Mouse (Mus musculus): ENCODE measurements around the gene Tmem89. TPM values are rescaled to one million over a fixed set of nuclear protein-coding genes. Genes with fewer than 3 reads are reported as not detected.

Gene Tmem89
- not detected in 2 replicates for polyA plus RNA-seq (2015; fragmentation: Nextera tagmentation; extraction: Ambion mirVana)

GRCm38 (mm10) chr9:108914491-108914890, at the start of gene Tmem89:
Tmem89 (plus strand) TSS chr9:108914619.
- H3K4me3 ChIP-seq (ENCODE audit: low read depth, low read length): no peak within 1 kb of the TSS
- H3K9me3 ChIP-seq (replicated peaks; ENCODE audit: control insufficient read depth, low read length, poor library complexity, severe bottlenecking): no peaks in the 10 kb centered on the region
- no peak within 1 kb of the TSS for H3K9ac ChIP-seq (ENCODE audit: low read depth, low read length)
- peak; percentile 81 for ATAC-seq
- no peaks in the 10 kb centered on the region for H3K36me3 ChIP-seq (ENCODE audit: control insufficient read depth, insufficient read depth, low read length)
- 63% methylated on average over 6 of the region's 6 CpGs for whole genome bisulfite sequencing
- no peak within 1 kb of the TSS for H3K27ac ChIP-seq (ENCODE audit: low read length)
- no peak within 1 kb of the TSS for H3K4me2 ChIP-seq (ENCODE audit: low read length)
- H3K27me3 ChIP-seq (ENCODE audit: control insufficient read depth, insufficient read depth, low read depth, low read length): no peaks in the 10 kb centered on the region
- no peaks in the 10 kb centered on the region for H3K4me1 ChIP-seq (ENCODE audit: control insufficient read depth, insufficient read depth, low read length)

DNA sequence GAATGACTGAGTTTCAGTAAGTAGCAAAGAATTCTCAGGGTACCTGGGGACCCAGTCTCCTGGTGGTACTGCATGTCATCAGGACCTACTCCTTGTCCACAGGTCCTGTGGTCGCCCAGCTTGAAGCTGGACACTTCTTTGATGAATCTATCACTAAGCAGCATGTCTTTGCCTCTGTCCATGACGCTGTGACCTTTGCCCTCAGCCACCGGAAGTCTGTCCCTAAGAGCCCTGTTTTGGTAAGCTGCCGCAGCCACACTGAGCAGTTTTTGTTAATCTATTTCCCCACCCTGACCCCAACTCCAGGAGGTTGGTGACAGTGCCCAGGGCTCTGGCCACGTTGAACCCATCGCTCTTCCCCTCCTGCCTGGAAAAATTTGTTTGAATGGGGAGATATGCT, 2.1 kb upstream of the Tmem89 start:
- Histone ChIP-seq H3K27me3 (ENCODE audit: control insufficient read depth, insufficient read depth, low read depth, low read length) (no peaks in the 10 kb centered on the region), H3K9me3 (replicated peaks; ENCODE audit: control insufficient read depth, low read length, poor library complexity, severe bottlenecking) (no peaks in the 10 kb centered on the region), H3K9ac (ENCODE audit: low read depth, low read length) (no peak overlapping the region), H3K4me2 (ENCODE audit: low read length) (no peak overlapping the region), H3K4me3 (ENCODE audit: low read depth, low read length) (no peak overlapping the region), H3K27ac (ENCODE audit: low read length) (no peak overlapping the region), H3K4me1 (ENCODE audit: control insufficient read depth, insufficient read depth, low read length) (no peaks in the 10 kb centered on the region), H3K36me3 (ENCODE audit: control insufficient read depth, insufficient read depth, low read length) (no peaks in the 10 kb centered on the region)
- WGBS: 63% methylated on average over 6 of the region's 6 CpGs
- ATAC-seq: no peak

- ATAC-seq: no peak
- Histone ChIP-seq H3K27me3 (ENCODE audit: control insufficient read depth, insufficient read depth, low read depth, low read length) (no peaks in the 10 kb centered on the region), H3K4me1 (ENCODE audit: control insufficient read depth, insufficient read depth, low read length) (no peaks in the 10 kb centered on the region), H3K9me3 (replicated peaks; ENCODE audit: control insufficient read depth, low read length, poor library complexity, severe bottlenecking) (no peaks in the 10 kb centered on the region), H3K4me2 (ENCODE audit: low read length) (no peak overlapping the region), H3K36me3 (ENCODE audit: control insufficient read depth, insufficient read depth, low read length) (no peaks in the 10 kb centered on the region), H3K9ac (ENCODE audit: low read depth, low read length) (no peak overlapping the region), H3K4me3 (ENCODE audit: low read depth, low read length) (no peak overlapping the region), H3K27ac (ENCODE audit: low read length) (no peak overlapping the region)
- 90% methylated on average over 7 of the region's 7 CpGs for WGBS
These were observed 1.3 kb upstream of the Tmem89 start for GRCm38 (mm10) chr9:108913161-108913560.

GRCm38 (mm10) chr9:108913621-108914020, 798 bp upstream of the Tmem89 start:
- ATAC-seq: no peak
- H3K36me3 ChIP-seq (ENCODE audit: control insufficient read depth, insufficient read depth, low read length): no peaks in the 10 kb centered on the region
- H3K4me1 ChIP-seq (ENCODE audit: control insufficient read depth, insufficient read depth, low read length): no peaks in the 10 kb centered on the region
- WGBS: 78% methylated on average over 10 of the region's 10 CpGs
- no peak overlapping the region for H3K4me2 ChIP-seq (ENCODE audit: low read length)
- no peak overlapping the region for H3K4me3 ChIP-seq (ENCODE audit: low read depth, low read length)
- no peaks in the 10 kb centered on the region for H3K9me3 ChIP-seq (replicated peaks; ENCODE audit: control insufficient read depth, low read length, poor library complexity, severe bottlenecking)
- no peak overlapping the region for H3K27ac ChIP-seq (ENCODE audit: low read length)
- no peak overlapping the region for H3K9ac ChIP-seq (ENCODE audit: low read depth, low read length)
- H3K27me3 ChIP-seq (ENCODE audit: control insufficient read depth, insufficient read depth, low read depth, low read length): no peaks in the 10 kb centered on the region

DNA sequence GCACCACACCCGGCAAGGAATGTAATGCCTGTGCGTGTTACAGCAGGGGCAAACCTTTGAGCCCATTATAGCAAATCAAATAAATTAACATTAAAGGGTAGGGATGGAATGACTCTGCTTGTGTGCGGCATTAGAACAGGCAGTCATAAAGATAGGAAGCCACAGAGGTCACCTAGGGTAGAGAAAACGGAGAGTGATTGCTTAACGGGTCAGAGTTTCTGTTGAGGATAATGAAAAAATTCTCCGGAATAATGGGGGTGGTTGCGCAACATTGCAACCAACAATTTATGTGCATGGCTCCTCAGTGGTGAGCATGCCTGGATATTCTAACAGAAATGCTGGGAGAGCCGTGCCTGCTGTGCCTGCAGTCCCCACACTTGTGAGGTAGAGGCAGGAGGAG, 11.5 kb downstream of the Tmem89 start:
- no peak for ATAC-seq
- Histone ChIP-seq H3K9me3 (replicated peaks; ENCODE audit: control insufficient read depth, low read length, poor library complexity, severe bottlenecking) (no peaks in the 10 kb centered on the region), H3K4me1 (ENCODE audit: control insufficient read depth, insufficient read depth, low read length) (no peaks in the 10 kb centered on the region), H3K27ac (ENCODE audit: low read length) (no peak overlapping the region), H3K27me3 (ENCODE audit: control insufficient read depth, insufficient read depth, low read depth, low read length) (no peaks in the 10 kb centered on the region), H3K9ac (ENCODE audit: low read depth, low read length) (no peak overlapping the region), H3K36me3 (ENCODE audit: control insufficient read depth, insufficient read depth, low read length) (no peaks in the 10 kb centered on the region), H3K4me2 (ENCODE audit: low read length) (no peak overlapping the region), H3K4me3 (ENCODE audit: low read depth, low read length) (no peak overlapping the region)
- 77% methylated on average over 8 of the region's 8 CpGs for WGBS

GRCm38 (mm10) chr9:108928424-108928823, 14.0 kb downstream of the Tmem89 start:
- 88% methylated on average over 3 of the region's 3 CpGs for WGBS

DNA sequence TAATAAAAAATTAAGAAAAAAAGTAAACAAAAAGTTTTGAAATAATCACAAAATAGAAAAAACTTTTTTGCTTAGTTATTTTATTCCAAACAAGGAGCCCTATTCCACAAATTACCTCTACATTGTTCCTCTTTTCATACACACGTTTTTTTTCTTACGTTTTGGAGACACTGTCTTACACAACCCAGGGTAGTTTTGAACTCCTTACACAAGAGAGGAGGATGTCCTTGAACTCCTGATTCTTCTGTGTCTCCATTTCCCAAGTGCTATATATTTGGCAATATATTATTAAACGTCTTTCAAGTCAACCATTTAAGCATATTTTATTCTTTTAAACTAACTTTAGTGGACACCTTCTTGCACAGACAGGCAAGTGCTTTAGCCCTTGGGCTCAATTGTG, 21.6 kb downstream of the Tmem89 start:
- ATAC-seq: peak; percentile 25; the same call in 1 of the 2 replicates
- 15% methylated on average over 3 of the region's 3 CpGs for WGBS

More at GRCm38 (mm10) chr9:108928424-108928823, 14.0 kb downstream of the Tmem89 start:
- H3K4me3 ChIP-seq (ENCODE audit: low read depth, low read length): no peak overlapping the region
- no peak overlapping the region for H3K9ac ChIP-seq (ENCODE audit: low read depth, low read length)
- H3K4me1 ChIP-seq (ENCODE audit: control insufficient read depth, insufficient read depth, low read length): no peaks in the 10 kb centered on the region
- H3K4me2 ChIP-seq (ENCODE audit: low read length): no peak overlapping the region
- no peak overlapping the region for H3K27ac ChIP-seq (ENCODE audit: low read length)
- no peaks in the 10 kb centered on the region for H3K9me3 ChIP-seq (replicated peaks; ENCODE audit: control insufficient read depth, low read length, poor library complexity, severe bottlenecking)
- no peaks in the 10 kb centered on the region for H3K27me3 ChIP-seq (ENCODE audit: control insufficient read depth, insufficient read depth, low read depth, low read length)
- no peaks in the 10 kb centered on the region for H3K36me3 ChIP-seq (ENCODE audit: control insufficient read depth, insufficient read depth, low read length)
- no peak for ATAC-seq

GRCm38 (mm10) chr9:108936418-108937364, 22.3 kb downstream of the Tmem89 start, which contains the start of gene Uqcrc1:
Uqcrc1 (plus strand) TSS chr9:108936633.
- ATAC-seq: peak; percentile 90

More for the DNA sequence above, 21.6 kb downstream of the Tmem89 start:
- peaks cover 16% of the 10 kb centered on the region for H3K36me3 ChIP-seq (ENCODE audit: control insufficient read depth, insufficient read depth, low read length)
- H3K4me3 ChIP-seq (ENCODE audit: low read depth, low read length): peak overlapping the region; percentile 96
- no peaks in the 10 kb centered on the region for H3K9me3 ChIP-seq (replicated peaks; ENCODE audit: control insufficient read depth, low read length, poor library complexity, severe bottlenecking)
- peaks cover 8% of the 10 kb centered on the region for H3K4me1 ChIP-seq (ENCODE audit: control insufficient read depth, insufficient read depth, low read length)
- no peaks in the 10 kb centered on the region for H3K27me3 ChIP-seq (ENCODE audit: control insufficient read depth, insufficient read depth, low read depth, low read length)
- peak overlapping the region; percentile 97; the same call in 1 of the 2 replicates for H3K9ac ChIP-seq (ENCODE audit: low read depth, low read length)
- peak overlapping the region; percentile 31; the same call in 1 of the 2 replicates for H3K4me2 ChIP-seq (ENCODE audit: low read length)
- no peak overlapping the region for H3K27ac ChIP-seq (ENCODE audit: low read length)

DNA sequence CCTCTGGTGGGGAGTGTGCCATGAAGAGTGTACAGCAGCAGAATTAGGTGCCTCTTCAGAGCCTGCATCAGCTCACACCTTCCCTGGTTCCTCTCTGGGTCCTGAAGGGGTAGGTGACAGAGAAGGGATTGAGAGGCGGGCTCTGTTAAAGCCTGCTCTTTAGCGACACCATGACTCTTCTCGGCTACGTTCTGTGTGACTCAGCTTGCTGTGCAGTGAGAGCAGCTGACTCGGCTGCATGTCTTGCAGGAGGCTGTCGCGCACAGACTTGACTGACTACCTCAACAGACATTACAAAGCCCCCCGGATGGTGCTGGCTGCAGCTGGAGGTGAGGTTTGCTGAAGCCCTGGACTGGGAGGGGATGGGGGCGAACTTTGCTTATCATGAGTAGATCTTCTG, 30.7 kb downstream of the Tmem89 start:
- Histone ChIP-seq H3K4me2 (ENCODE audit: low read length) (no peak overlapping the region), H3K4me3 (ENCODE audit: low read depth, low read length) (no peak overlapping the region), H3K9ac (ENCODE audit: low read depth, low read length) (no peak overlapping the region), H3K27me3 (ENCODE audit: control insufficient read depth, insufficient read depth, low read depth, low read length) (no peaks in the 10 kb centered on the region), H3K27ac (ENCODE audit: low read length) (no peak overlapping the region), H3K4me1 (ENCODE audit: control insufficient read depth, insufficient read depth, low read length) (no peaks in the 10 kb centered on the region), H3K36me3 (ENCODE audit: control insufficient read depth, insufficient read depth, low read length) (peaks cover 72% of the 10 kb centered on the region), H3K9me3 (replicated peaks; ENCODE audit: control insufficient read depth, low read length, poor library complexity, severe bottlenecking) (no peaks in the 10 kb centered on the region)
- ATAC-seq: no peak
- 89% methylated on average over 9 of the region's 9 CpGs for WGBS

More at GRCm38 (mm10) chr9:108936418-108937364, 22.3 kb downstream of the Tmem89 start, which contains the start of gene Uqcrc1:
- Histone ChIP-seq H3K36me3 (ENCODE audit: control insufficient read depth, insufficient read depth, low read length) (peaks cover 16% of the 10 kb centered on the region), H3K4me1 (ENCODE audit: control insufficient read depth, insufficient read depth, low read length) (peaks cover 8% of the 10 kb centered on the region), H3K4me2 (ENCODE audit: low read length) (peak within 1 kb of the TSS; percentile 67), H3K9ac (ENCODE audit: low read depth, low read length) (peak within 1 kb of the TSS; percentile 97), H3K4me3 (ENCODE audit: low read depth, low read length) (peak within 1 kb of the TSS; percentile 96), H3K27me3 (ENCODE audit: control insufficient read depth, insufficient read depth, low read depth, low read length) (no peaks in the 10 kb centered on the region), H3K9me3 (replicated peaks; ENCODE audit: control insufficient read depth, low read length, poor library complexity, severe bottlenecking) (no peaks in the 10 kb centered on the region), H3K27ac (ENCODE audit: low read length) (peak within 1 kb of the TSS; percentile 77)
- 1% methylated on average over 58 of the region's 58 CpGs for WGBS
